Mouse (Mus musculus) neural tube, embryonic 11.5 days (tissue): ENCODE data around the gene Elf1. TPM values are rescaled to one million over a fixed set of nuclear protein-coding genes. Genes with fewer than 3 reads are reported as not detected.

ENCODE experiments used
- ATAC-seq: fragments of 200-750 bp; cut with Nextera tagmentation; 2 replicates; pipeline ENCODE4 v1.8.0; 2017; ENCODE audit warnings: moderate number of reproducible peaks, mild to moderate bottlenecking, moderate TSS enrichment, moderate library complexity; ENCODE audit not compliant: insufficient read depth, low FRiP score, low TSS enrichment
- DNase-seq: peaks from one replicate; pipeline ENCODE4 v3.0.0-alpha.2; 2015; ENCODE audit warnings: low spot score
- H3K27ac ChIP-seq: fragments of 300-500 bp; sonication (generic); 2 replicates; pipeline ENCODE4 v1.5.1; 2014; ENCODE audit warnings: low read depth, mild to moderate bottlenecking, low read length
- H3K27me3 ChIP-seq: fragments of 300-500 bp; sonication (generic); 2 replicates; pipeline ENCODE4 v1.6.1; 2014; ENCODE audit warnings: mild to moderate bottlenecking, low read length, mixed read lengths; ENCODE audit not compliant: control insufficient read depth, insufficient read depth
- H3K36me3 ChIP-seq: fragments of 300-500 bp; sonication (generic); 2 replicates; pipeline ENCODE4 v1.6.1; 2014; ENCODE audit warnings: mild to moderate bottlenecking, low read length, moderate library complexity, mixed read lengths; ENCODE audit not compliant: control insufficient read depth, insufficient read depth
- H3K4me1 ChIP-seq: fragments of 300-500 bp; sonication (generic); 2 replicates; pipeline ENCODE4 v1.6.1; 2014; ENCODE audit warnings: low read length, mixed read lengths; ENCODE audit not compliant: control insufficient read depth, insufficient read depth
- H3K4me2 ChIP-seq: fragments of 300-500 bp; sonication (generic); 2 replicates; pipeline ENCODE4 v1.6.1; 2014; ENCODE audit warnings: low read depth, mild to moderate bottlenecking, moderate library complexity
- H3K4me3 ChIP-seq: fragments of 300-500 bp; sonication (generic); 2 replicates; pipeline ENCODE4 v1.5.1; 2014; ENCODE audit warnings: low read depth, low read length
- H3K9ac ChIP-seq: fragments of 300-500 bp; sonication (generic); 2 replicates; pipeline ENCODE4 v1.6.1; 2014; ENCODE audit warnings: mild to moderate bottlenecking, low read length
- H3K9me3 ChIP-seq: fragments of 300-500 bp; sonication (generic); 2 replicates; pipeline ENCODE4 v1.6.1; 2016; ENCODE audit warnings: low read length; ENCODE audit not compliant: control insufficient read depth
- WGBS: fragments of 180-500 bp; shearing (Covaris S2); extraction: QIAGEN DNeasy Blood & Tissue Kit; methylation state at CpG from one replicate; pipeline ENCODE4 v1.1.7; 2014; 5-methylcytosine and 5-hydroxymethylcytosine counted together
- polyA plus RNA-seq: library from polyadenylated mRNA; unstranded; fragments of >200 nt; fragmentation: Nextera tagmentation; extraction: Ambion mirVana; gene quantifications from 2 replicates; pipeline ENCODE4 v1.2.1, GENCODE M21; 2014

The Elf1 gene
- polyA plus RNA-seq, 1 experiment from 2014 or later = 8.2 TPM

DNA sequence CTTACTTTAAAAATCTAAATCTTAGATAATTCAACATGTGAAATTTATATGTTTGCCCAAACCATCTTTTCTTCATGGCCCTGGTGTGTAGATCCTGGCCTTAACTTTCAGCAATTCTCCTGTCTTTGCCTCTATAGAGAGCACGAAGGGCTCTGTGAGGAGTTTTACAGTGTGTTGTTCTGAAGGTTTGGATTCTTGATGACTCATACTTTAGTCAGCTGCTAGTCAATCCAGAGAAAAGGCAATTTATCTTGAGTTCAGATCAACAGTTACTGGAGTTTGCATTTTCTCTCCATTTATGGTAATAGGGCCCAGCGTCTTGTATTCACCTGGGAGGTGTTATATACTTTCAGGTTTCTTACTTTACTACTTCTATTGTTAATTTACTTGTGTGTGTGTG is 70.9 kb downstream of the Elf1 start:
- Histone ChIP-seq H3K9ac (no peak overlapping the region), H3K4me1 (no peaks in the 10 kb centered on the region), H3K36me3 (no peaks in the 10 kb centered on the region), H3K27ac (no peak overlapping the region), H3K9me3 (no peaks in the 10 kb centered on the region), H3K4me3 (no peak overlapping the region), H3K27me3 (no peaks in the 10 kb centered on the region), H3K4me2 (no peak overlapping the region)
- DNase-seq (no peak), ATAC-seq (no peak)
- WGBS = 92% methylated on average over 2 of the region's 2 CpGs

DNA sequence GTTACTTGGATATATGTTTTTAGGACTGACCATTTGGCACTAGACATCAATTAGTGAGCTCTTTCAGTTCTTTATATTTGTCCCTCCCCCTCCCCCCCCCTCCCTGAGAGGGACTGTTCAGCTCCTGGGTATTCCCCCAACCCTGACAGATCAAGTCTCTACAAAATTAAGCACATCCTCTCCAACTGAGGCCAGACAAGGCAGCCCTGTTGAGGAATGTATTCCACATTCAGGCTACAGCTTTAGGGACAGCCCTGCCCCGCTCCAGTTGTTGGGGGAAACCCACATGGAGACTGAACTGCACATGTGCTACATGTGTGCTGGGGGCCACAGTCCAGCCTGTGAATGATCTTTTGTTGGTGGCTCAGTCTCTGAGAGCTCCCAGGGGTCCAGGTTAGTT is 71.9 kb downstream of the Elf1 start:
- no peak for ATAC-seq
- 76% methylated on average over 1 of the region's 1 CpGs for WGBS
- no peak overlapping the region for H3K4me3 ChIP-seq

DNA sequence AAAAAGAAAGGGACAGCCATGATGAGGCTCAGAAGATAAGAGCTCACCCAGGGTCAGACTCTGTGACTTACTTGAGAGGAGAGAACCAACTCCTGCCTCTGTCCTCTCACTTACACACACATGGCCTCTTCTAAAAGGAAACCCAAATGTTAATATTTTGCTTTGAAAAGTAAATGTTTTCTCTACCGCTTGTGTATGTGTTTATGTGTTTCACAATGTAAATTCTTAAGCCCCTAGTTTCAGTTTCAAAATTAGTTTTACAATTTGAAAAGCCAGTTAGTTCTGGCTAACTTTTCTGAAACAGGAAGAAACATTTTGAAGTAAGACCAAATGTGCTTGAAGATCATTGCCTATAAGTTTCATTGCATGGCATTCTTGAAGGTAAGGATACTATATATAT is 76.8 kb downstream of the Elf1 start:
- DNase-seq = no peak
- 92% methylated on average over 1 of the region's 1 CpGs for WGBS
- Histone ChIP-seq H3K9me3 (no peaks in the 10 kb centered on the region), H3K27ac (no peak overlapping the region), H3K9ac (no peak overlapping the region), H3K4me1 (no peaks in the 10 kb centered on the region), H3K4me3 (no peak overlapping the region), H3K36me3 (no peaks in the 10 kb centered on the region), H3K27me3 (no peaks in the 10 kb centered on the region), H3K4me2 (no peak overlapping the region)
- no peak for ATAC-seq

More for the DNA sequence above, 71.9 kb downstream of the Elf1 start:
- Histone ChIP-seq H3K27ac (no peak overlapping the region), H3K9me3 (no peaks in the 10 kb centered on the region), H3K9ac (no peak overlapping the region), H3K27me3 (no peaks in the 10 kb centered on the region), H3K36me3 (no peaks in the 10 kb centered on the region), H3K4me2 (no peak overlapping the region), H3K4me1 (no peaks in the 10 kb centered on the region)
- no peak for DNase-seq

DNA sequence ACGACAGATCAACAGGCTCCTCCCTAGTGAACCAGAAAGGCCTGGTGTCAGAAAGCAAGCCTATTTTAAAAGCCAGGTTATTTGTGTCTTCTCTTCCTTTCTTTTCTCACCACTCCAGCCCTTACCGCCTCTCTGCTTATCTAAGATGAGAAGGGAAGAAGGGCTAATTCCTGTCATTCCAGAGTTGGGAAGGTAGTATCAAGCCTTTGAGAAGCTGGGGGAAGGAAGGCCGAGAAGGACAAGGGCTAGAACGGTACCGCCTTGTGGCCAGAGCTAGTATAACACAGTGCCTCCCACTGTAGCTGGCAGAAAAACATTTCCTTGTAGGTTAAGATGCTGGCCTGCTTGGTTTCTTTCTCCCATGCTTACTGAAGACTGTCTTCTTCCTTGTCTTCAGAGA is 81.8 kb downstream of the Elf1 start:
- peak; percentile 30 for DNase-seq
- Histone ChIP-seq H3K27ac (no peak overlapping the region), H3K9ac (no peak overlapping the region), H3K4me1 (no peaks in the 10 kb centered on the region), H3K4me2 (no peak overlapping the region), H3K4me3 (no peak overlapping the region), H3K9me3 (no peaks in the 10 kb centered on the region), H3K27me3 (no peaks in the 10 kb centered on the region), H3K36me3 (no peaks in the 10 kb centered on the region)
- 23% methylated on average over 5 of the region's 5 CpGs for WGBS
- ATAC-seq = no peak

DNA sequence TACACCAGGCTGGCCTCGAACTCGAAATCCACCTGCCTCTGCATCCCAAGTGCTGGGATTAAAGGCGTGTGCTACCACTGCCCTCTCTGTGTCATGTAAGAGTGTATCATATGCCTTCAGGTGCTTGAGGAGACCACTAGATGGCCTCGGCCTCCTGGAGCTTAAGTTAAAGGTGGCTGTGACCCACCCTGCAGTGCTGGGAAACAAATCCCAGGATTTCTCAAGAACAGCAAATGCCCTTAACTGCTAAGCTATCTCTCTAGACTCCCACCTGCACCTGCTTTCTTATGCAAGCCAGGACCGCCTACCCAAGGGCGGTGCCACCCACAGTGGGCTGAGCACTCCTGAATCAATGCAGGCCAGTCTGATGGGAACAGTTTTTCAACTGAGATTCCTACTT is 83.8 kb downstream of the Elf1 start:
- Histone ChIP-seq H3K4me1 (no peaks in the 10 kb centered on the region), H3K9ac (no peak overlapping the region), H3K36me3 (no peaks in the 10 kb centered on the region), H3K27ac (no peak overlapping the region), H3K4me3 (no peak overlapping the region), H3K27me3 (no peaks in the 10 kb centered on the region), H3K4me2 (no peak overlapping the region), H3K9me3 (no peaks in the 10 kb centered on the region)
- no peak for DNase-seq
- 68% methylated on average over 6 of the region's 6 CpGs for WGBS
- ATAC-seq = no peak

DNA sequence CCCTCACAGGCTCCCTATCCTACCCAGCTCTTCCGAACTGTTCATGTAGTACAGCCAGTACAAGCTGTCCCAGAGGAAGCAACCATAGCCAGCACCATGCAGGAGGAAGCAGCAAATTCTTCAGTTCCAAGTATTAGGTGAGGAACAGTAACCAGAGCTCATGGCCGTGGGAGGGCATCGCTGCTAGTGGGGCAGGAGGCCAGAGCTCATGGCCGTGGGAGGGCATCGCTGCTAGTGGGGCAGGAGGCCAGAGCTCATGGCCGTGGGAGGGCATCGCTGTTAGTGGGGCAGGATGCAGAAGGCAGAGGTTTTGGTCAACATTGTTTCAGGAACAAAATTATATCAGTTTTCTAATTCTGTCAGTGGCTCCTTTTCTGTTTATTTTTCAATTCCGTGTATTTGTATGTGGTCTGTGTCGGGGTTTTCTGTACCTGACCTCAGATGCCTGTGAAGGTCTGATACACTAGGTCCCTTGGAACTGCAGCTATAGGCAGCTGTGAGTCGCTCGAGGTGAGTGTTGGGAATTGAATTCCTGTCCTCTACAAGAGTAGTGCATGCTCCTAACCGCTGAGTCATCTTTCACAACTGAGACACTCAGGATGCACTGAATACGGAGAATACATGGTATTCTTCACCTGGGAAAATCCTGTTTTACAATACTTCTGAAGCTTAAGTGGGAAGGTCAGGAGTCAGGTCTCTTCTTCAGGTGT is 92.6 kb downstream of the Elf1 start:
- H3K36me3 ChIP-seq = no peaks in the 10 kb centered on the region
- no peak overlapping the region for H3K9ac ChIP-seq
- no peaks in the 10 kb centered on the region for H3K27me3 ChIP-seq
- ATAC-seq = no peak
- no peaks in the 10 kb centered on the region for H3K9me3 ChIP-seq
- WGBS = 91% methylated on average over 13 of the region's 13 CpGs
- no peak overlapping the region for H3K4me2 ChIP-seq
- no peak overlapping the region for H3K27ac ChIP-seq
- no peak overlapping the region for H3K4me3 ChIP-seq
- H3K4me1 ChIP-seq = no peaks in the 10 kb centered on the region
- no peak for DNase-seq

DNA sequence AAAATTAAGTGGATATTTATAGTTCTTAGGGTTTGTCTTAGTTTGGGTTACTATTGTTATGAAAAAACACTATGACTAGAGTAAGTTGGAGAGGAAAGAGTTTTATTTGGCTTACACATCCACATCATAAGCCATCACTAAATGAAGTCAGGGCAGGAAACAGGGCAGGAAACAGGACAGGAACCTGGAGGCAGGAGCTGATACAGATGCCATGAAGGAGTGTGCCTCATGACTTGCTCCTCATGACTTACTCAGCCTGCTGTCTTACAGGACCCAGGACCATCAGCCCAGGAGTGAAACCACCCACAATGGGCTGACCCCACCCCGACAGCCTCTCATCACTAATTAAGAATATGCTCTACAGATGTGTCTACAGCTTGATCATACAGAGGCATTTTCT is 93.4 kb downstream of the Elf1 start:
- Histone ChIP-seq H3K36me3 (no peaks in the 10 kb centered on the region), H3K4me1 (no peaks in the 10 kb centered on the region), H3K9me3 (no peaks in the 10 kb centered on the region), H3K4me3 (no peak overlapping the region), H3K27me3 (no peaks in the 10 kb centered on the region), H3K4me2 (no peak overlapping the region), H3K27ac (no peak overlapping the region), H3K9ac (no peak overlapping the region)
- DNase-seq (no peak), ATAC-seq (no peak)
- WGBS = 94% methylated on average over 1 of the region's 1 CpGs

DNA sequence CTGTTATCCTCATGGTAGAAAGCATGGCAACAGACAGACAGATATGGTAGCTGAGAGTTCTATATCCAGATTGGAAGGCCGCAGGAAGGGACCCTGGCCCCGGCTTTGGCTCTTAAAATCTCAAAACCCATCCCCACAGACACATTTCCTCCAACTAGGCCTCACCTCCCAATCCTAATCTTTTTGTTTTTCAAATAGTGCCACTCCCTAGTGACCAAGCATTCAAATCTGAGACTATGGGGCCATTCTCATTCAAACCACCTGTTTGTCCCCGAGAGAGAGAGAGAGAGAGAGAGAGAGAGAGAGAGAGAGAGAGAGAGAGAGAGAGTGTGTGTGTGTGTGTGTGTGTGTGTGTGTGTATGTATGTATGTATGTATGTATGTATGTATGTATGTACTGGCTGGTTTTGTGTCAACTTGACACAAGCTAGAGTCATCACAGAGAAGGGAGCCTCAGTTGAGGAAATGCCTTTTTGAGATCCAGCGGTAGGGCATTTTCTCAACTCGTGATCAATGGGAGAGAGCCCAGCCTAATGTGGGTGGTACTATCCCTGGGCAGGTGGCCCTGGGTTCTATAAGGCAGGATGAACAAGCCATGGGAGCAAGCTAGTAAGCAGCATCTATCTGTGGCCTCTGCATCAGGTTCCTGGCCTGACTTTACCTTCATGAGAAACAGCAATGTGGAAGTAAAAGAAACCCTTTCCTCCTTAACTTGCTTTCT is 102.7 kb downstream of the Elf1 start:
- 76% methylated on average over 5 of the region's 5 CpGs for whole genome bisulfite sequencing
- DNase-seq (no peak), ATAC-seq (no peak)
- no peaks in the 10 kb centered on the region for H3K36me3 ChIP-seq
- no peak overlapping the region for H3K4me2 ChIP-seq
- no peak overlapping the region for H3K4me3 ChIP-seq
- no peak overlapping the region for H3K9ac ChIP-seq
- no peaks in the 10 kb centered on the region for H3K9me3 ChIP-seq
- H3K27ac ChIP-seq = no peak overlapping the region
- no peaks in the 10 kb centered on the region for H3K27me3 ChIP-seq
- H3K4me1 ChIP-seq = peaks cover 8% of the 10 kb centered on the region
